Mouse (Mus musculus) heart, adult 8-10 months (tissue): ENCODE results near the gene Pglyrp1. TPM values are rescaled to one million over a fixed set of nuclear protein-coding genes. Genes with fewer than 3 reads are reported as not detected.

Experiments used
- DNase-seq: peaks from one replicate; pipeline ENCODE4 v3.0.0; 2022; ENCODE audit warnings: low spot score
- total RNA-seq, 4 experiments: library from RNA; stranded (reverse); gene quantifications; 2 replicates each; pipeline ENCODE4 v1.2.4; 2022

Gene Pglyrp1
- total RNA-seq, 4 experiments from 2014 or later = 1.1 to 6.7 (median 1.6) TPM

GRCm38 (mm10) chr7:18884745-18885422, 13.8 kb downstream of the Pglyrp1 start:
- no peak for DNase-seq

GRCm38 (mm10) chr7:18886963-18887362, 15.8 kb downstream of the Pglyrp1 start:
- DNase-seq = no peak

- DNase-seq = no peak
Measured at GRCm38 (mm10) chr7:18890848-18891247, 19.7 kb downstream of the Pglyrp1 start.

GRCm38 (mm10) chr7:18891872-18892599, 20.9 kb downstream of the Pglyrp1 start:
- peak; percentile 72 for DNase-seq

GRCm38 (mm10) chr7:18893009-18893408, 21.9 kb downstream of the Pglyrp1 start:
- no peak for DNase-seq

GRCm38 (mm10) chr7:18893651-18894430, 22.7 kb downstream of the Pglyrp1 start:
- no peak for DNase-seq

GRCm38 (mm10) chr7:18896536-18896935, 25.4 kb downstream of the Pglyrp1 start:
- peak; percentile 45 for DNase-seq

- no peak for DNase-seq
Measured at GRCm38 (mm10) chr7:18900513-18900912, 29.4 kb downstream of the Pglyrp1 start.

GRCm38 (mm10) chr7:18902486-18902885, 31.4 kb downstream of the Pglyrp1 start:
- DNase-seq = no peak

- DNase-seq = no peak
Measured at GRCm38 (mm10) chr7:18904971-18905370, 33.8 kb downstream of the Pglyrp1 start.

- DNase-seq = no peak
Measured at GRCm38 (mm10) chr7:18909797-18910196, 38.7 kb downstream of the Pglyrp1 start.

- peak; percentile 100 for DNase-seq
Measured at GRCm38 (mm10) chr7:18910241-18910831, 39.2 kb downstream of the Pglyrp1 start, which contains the start of gene Ccdc61. TSS of gene Ccdc61 (minus strand) at chr7:18910415.

- no peak for DNase-seq
Measured at GRCm38 (mm10) chr7:18916254-18916653, 45.1 kb downstream of the Pglyrp1 start.

GRCm38 (mm10) chr7:18917931-18918330, 46.8 kb downstream of the Pglyrp1 start:
- DNase-seq = peak; percentile 47

GRCm38 (mm10) chr7:18921069-18921468, 49.9 kb downstream of the Pglyrp1 start:
- peak; percentile 79 for DNase-seq

GRCm38 (mm10) chr7:18922807-18923206, 51.7 kb downstream of the Pglyrp1 start:
- DNase-seq = no peak

- DNase-seq = no peak
Measured at GRCm38 (mm10) chr7:18923267-18923666, 52.1 kb downstream of the Pglyrp1 start.

- DNase-seq = no peak
Measured at GRCm38 (mm10) chr7:18923711-18924191, 52.6 kb downstream of the Pglyrp1 start.

GRCm38 (mm10) chr7:18924321-18924720, 53.2 kb downstream of the Pglyrp1 start:
- DNase-seq = no peak

- peak; percentile 89 for DNase-seq
Measured at GRCm38 (mm10) chr7:18925162-18925938, 54.2 kb downstream of the Pglyrp1 start, which contains the start of gene Nova2. TSS of gene Nova2 (plus strand) at chr7:18925888.
